Mouse (Mus musculus) forelimb bud, embryonic 11.5 days (tissue): Measurements from ENCODE around the gene Dtd1.

ENCODE experiments used
- DNase-seq: peaks from one replicate; pipeline ENCODE4 v3.0.0-alpha.2; 2012; ENCODE audit warnings: low read depth, low spot score

The Dtd1 gene

GRCm38 (mm10) chr2:144709704-144710103 is 110.0 kb downstream of the Dtd1 start:
- DNase-seq: no peak

- DNase-seq: no peak
Observed at GRCm38 (mm10) chr2:144714596-144714995, 114.9 kb downstream of the Dtd1 start.

DNA sequence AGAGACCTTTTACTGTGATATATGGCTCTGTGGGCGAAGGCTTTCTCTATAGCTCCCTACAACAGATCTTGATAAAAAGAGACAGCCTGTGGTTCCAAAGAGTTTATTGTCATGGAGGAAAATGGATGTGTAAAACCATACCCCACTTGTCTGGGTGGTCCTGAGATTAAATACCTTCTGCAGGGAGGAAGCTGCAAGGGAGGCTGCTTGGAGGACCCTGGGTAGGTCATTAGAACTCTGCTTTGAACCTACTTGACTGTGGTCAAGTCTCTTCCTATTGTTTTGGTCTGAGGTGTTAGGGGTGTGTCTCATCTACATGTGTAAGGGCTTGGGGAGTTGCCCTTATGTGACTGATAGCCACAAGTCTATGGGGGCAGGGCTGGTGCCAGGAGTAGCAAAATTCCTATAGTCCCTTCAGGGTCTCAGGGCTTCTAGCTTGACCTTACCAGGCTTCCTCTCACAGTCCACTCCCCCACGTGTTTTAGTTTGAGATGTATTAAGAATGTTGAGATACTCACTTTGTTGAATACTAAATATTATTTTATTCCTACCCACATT is 115.6 kb downstream of the Dtd1 start:
- no peak for DNase-seq

- DNase-seq: no peak
Observed at GRCm38 (mm10) chr2:144716248-144716647, 116.6 kb downstream of the Dtd1 start.

- DNase-seq: no peak
Observed at GRCm38 (mm10) chr2:144718273-144718672, 118.6 kb downstream of the Dtd1 start.

DNA sequence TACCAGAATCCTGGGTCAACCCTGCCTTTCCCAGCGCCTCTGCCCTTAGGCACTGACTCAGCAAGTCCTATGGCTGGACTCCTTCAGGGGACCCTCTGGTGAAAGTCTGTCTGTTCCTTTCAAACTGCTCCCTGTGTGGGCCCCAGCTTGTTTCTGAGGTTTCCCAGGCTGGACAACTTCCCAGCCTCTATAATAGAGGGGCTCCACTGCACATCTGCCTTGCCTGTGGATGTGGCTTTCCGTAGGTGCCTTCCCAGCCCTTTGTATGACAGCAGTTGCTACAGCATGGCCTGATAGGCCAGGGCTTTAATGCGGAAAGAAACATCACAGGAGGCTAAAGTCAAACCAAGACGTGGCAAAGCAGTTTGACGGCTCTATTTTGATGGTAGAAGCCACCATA is 119.6 kb downstream of the Dtd1 start:
- no peak for DNase-seq

- no peak for DNase-seq
Observed at GRCm38 (mm10) chr2:144719718-144720117, 120.0 kb downstream of the Dtd1 start.

- no peak for DNase-seq
Observed at GRCm38 (mm10) chr2:144720407-144720959, 120.8 kb downstream of the Dtd1 start.

GRCm38 (mm10) chr2:144724679-144725078 is 125.0 kb downstream of the Dtd1 start:
- DNase-seq: no peak

DNA sequence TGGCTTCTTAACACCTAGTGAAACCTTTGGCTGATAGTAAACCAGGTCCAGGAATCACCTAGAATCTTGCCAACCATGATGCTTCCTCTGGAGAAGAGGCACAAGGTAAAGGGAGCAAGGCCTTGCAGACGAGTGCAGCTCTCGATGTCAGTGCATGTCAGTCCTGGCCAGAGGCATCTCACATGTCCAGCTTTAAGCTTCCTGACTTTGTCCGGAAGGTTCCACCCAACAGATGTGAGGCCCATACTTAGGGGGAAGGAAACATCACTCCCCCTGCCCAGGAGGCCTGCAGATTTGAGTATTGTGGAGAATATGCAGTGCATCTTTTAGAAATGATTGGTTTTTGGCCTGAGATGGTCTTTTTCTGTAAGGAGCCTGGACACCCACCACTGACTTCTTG is 127.4 kb downstream of the Dtd1 start:
- DNase-seq: no peak

- no peak for DNase-seq
Observed at GRCm38 (mm10) chr2:144729776-144730175, 130.1 kb downstream of the Dtd1 start.

- no peak for DNase-seq
Observed at GRCm38 (mm10) chr2:144738161-144738560, 138.5 kb downstream of the Dtd1 start.

GRCm38 (mm10) chr2:144738576-144738975 is 138.9 kb downstream of the Dtd1 start:
- no peak for DNase-seq

DNA sequence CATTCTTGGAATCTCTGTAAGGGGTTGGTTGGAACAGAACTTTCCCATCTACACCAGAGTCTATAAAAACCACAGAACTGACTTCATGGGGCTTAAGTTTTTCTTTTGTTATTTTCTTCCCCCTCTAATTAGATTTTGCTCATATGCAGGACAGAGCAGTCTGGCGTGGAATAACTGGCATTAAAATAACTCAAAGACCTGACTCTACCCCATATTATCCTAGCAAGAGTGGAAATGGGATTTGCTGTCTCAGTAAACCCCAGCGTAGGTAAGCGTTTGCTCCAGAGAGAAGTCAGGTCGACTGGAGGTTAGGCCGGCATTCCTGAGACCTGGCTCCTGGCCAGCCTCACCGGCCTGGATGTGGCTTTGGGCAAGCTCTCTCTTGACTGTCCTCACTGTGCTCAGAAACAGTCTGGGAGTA is 140.9 kb downstream of the Dtd1 start:
- peak; percentile 9 for DNase-seq

DNA sequence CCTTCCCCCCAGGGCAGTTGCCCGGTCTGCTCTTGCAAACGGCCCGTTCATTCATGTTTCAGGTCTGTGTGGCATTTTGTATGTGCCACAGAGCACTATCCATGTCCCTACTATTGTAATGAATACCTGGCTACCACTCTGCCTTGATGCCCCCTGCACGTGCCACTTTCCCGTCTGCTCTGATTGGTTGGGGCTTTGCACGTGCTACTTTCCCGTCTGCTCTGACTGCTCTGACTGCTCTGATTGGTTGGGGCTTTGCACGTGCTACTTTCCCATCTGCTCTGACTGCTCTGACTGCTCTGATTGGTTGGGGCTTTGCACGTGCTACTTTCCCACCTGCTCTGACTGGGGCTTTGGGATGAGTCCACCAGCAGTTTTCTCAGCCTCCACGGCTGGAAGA is 142.3 kb downstream of the Dtd1 start:
- DNase-seq: no peak

GRCm38 (mm10) chr2:144743316-144743715 is 143.6 kb downstream of the Dtd1 start:
- no peak for DNase-seq

- no peak for DNase-seq
Observed at GRCm38 (mm10) chr2:144745266-144745665, 145.6 kb downstream of the Dtd1 start.

- no peak for DNase-seq
Observed at GRCm38 (mm10) chr2:144746046-144746783, 146.5 kb downstream of the Dtd1 start.

DNA sequence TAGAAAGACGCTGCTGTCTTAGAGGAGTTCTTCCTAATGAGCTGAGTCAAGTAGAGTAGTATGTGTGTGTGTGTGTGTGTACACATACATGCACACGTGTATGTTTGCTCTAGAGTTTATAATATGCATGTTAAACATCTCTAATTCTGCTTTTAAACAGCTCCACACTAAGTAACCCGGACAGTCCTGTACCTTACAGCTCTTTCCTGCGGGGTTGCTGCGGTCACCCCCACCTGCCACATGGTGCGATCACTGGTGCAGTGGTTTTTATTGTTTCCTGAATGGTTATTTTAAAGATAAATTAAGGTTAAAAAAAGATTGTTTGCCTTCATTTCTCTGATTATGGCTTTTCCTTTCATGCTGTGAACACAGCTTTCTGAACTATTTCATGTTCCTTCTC is 153.9 kb downstream of the Dtd1 start:
- no peak for DNase-seq

GRCm38 (mm10) chr2:144755016-144755415 is 155.3 kb downstream of the Dtd1 start:
- DNase-seq: no peak

GRCm38 (mm10) chr2:144760666-144761065 is 161.0 kb downstream of the Dtd1 start:
- no peak for DNase-seq

- DNase-seq: no peak
Observed at GRCm38 (mm10) chr2:144763706-144764105, 164.0 kb downstream of the Dtd1 start.

GRCm38 (mm10) chr2:144764116-144764788 is 164.6 kb downstream of the Dtd1 start:
- no peak for DNase-seq
